Mouse (Mus musculus) liver, embryonic 15.5 days (tissue): Measurements from ENCODE around the gene Kcnh3. TPM values are rescaled to one million over a fixed set of nuclear protein-coding genes. Genes with fewer than 3 reads are reported as not detected.

ENCODE experiments used
- ATAC-seq: fragments of 200-750 bp; cut with Nextera tagmentation; 2 replicates; pipeline ENCODE4 v1.8.0; 2017; ENCODE audit warnings: moderate number of reproducible peaks, mild to moderate bottlenecking, moderate library complexity; ENCODE audit not compliant: insufficient read depth
- H3K27ac ChIP-seq: fragments of 300-500 bp; sonication (generic); replicated peaks from 2 replicates; pipeline ENCODE4 v1.5.1; 2015; ENCODE audit warnings: mild to moderate bottlenecking, inconsistent platforms
- H3K27me3 ChIP-seq: fragments of 300-500 bp; sonication (generic); 2 replicates; pipeline ENCODE4 v1.6.1; 2015; ENCODE audit warnings: mild to moderate bottlenecking, inconsistent platforms
- H3K36me3 ChIP-seq: fragments of 300-500 bp; sonication (generic); replicated peaks from 2 replicates; pipeline ENCODE4 v1.6.1; 2015; ENCODE audit warnings: moderate library complexity, mild to moderate bottlenecking, inconsistent platforms
- H3K4me1 ChIP-seq: fragments of 300-500 bp; sonication (generic); replicated peaks from 2 replicates; pipeline ENCODE4 v1.6.1; 2015; ENCODE audit warnings: inconsistent platforms
- H3K4me2 ChIP-seq: fragments of 300-500 bp; sonication (generic); 2 replicates; pipeline ENCODE4 v1.6.1; 2015; ENCODE audit warnings: moderate library complexity, mild to moderate bottlenecking, inconsistent platforms
- H3K4me3 ChIP-seq: fragments of 300-500 bp; sonication (generic); replicated peaks from 2 replicates; pipeline ENCODE4 v1.5.1; 2015; ENCODE audit warnings: mild to moderate bottlenecking, inconsistent platforms
- H3K9ac ChIP-seq: fragments of 300-500 bp; sonication (generic); 2 replicates; pipeline ENCODE4 v1.6.1; 2015; ENCODE audit warnings: moderate library complexity, mild to moderate bottlenecking, inconsistent platforms
- H3K9me3 ChIP-seq: fragments of 300-500 bp; sonication (generic); replicated peaks from 2 replicates; pipeline ENCODE4 v1.6.1; 2016; ENCODE audit warnings: inconsistent platforms
- WGBS: fragments of 180-500 bp; shearing (Covaris S2); methylation state at CpG from one replicate; pipeline ENCODE4 v1.1.7; 2015; ENCODE audit warnings: mixed read lengths; ENCODE audit not compliant: insufficient replicate concordance; 5-methylcytosine and 5-hydroxymethylcytosine counted together
- polyA plus RNA-seq: library from polyadenylated mRNA; unstranded; fragments of >200 nt; fragmentation: Nextera tagmentation; extraction: Ambion mirVana; gene quantifications from 2 replicates; pipeline ENCODE4 v1.2.1, GENCODE M21; 2015

Kcnh3 gene
- polyA plus RNA-seq, result 0.12 and 0.30 TPM in 2 replicates

GRCm38 (mm10) chr15:99224208-99224911 lies at the start of gene Kcnh3:
TSS of gene Kcnh3 (plus strand) at chr15:99224861.
- H3K4me2 ChIP-seq, result peak within 1 kb of the TSS; percentile 69
- 0 out of 2 replicates have a peak, but pooled peaks have one; percentile 24 for ATAC-seq
- H3K9ac ChIP-seq, result no peak within 1 kb of the TSS
- peaks cover 24% of the 10 kb centered on the region for H3K4me1 ChIP-seq
- peaks cover 100% of the 10 kb centered on the region for H3K27me3 ChIP-seq
- H3K9me3 ChIP-seq, result no peaks in the 10 kb centered on the region
- no peaks in the 10 kb centered on the region for H3K36me3 ChIP-seq
- H3K4me3 ChIP-seq, result peak within 1 kb of the TSS; percentile 49
- 1% methylated on average over 66 of the region's 66 CpGs for WGBS
- H3K27ac ChIP-seq, result no peak within 1 kb of the TSS

DNA sequence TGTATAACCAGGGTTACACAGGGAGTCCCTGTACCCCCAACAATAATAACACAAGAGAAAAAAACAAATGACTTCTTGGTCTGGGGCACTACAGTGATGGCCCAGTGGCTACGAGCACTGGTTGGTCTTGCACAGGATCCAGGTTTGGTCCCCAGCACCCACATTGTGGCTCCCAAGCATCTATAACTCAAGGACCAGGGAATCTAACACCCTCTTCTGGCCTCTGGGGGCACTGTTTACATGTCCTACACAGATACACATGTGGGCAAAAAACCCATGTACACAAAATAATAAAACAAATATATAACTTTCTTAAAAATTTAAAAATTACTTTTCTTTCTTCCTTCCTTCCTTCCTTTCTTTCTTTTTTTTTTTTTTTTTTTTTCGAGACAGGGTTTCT lies 45.0 kb upstream of the Kcnh3 start:
- peaks cover 9% of the 10 kb centered on the region; the same call in 1 of the 2 replicates for H3K4me1 ChIP-seq
- no peak overlapping the region for H3K27ac ChIP-seq
- 70% methylated on average over 1 of the region's 2 CpGs for WGBS
- no peak overlapping the region for H3K4me2 ChIP-seq
- ATAC-seq, result no peak
- H3K4me3 ChIP-seq, result no peak overlapping the region
- H3K27me3 ChIP-seq, result no peaks in the 10 kb centered on the region
- peaks cover 10% of the 10 kb centered on the region; the same call in 1 of the 2 replicates for H3K36me3 ChIP-seq
- H3K9ac ChIP-seq, result no peak overlapping the region
- H3K9me3 ChIP-seq, result no peaks in the 10 kb centered on the region

GRCm38 (mm10) chr15:99184217-99184914 lies 40.3 kb upstream of the Kcnh3 start:
- 54% methylated on average over 9 of the region's 9 CpGs for WGBS
- Histone ChIP-seq H3K27ac (peak overlapping the region; percentile 51; the same call in 1 of the 2 replicates), H3K4me3 (no peak overlapping the region), H3K27me3 (no peaks in the 10 kb centered on the region), H3K9ac (no peak overlapping the region), H3K36me3 (peaks cover 23% of the 10 kb centered on the region), H3K4me1 (peaks cover 15% of the 10 kb centered on the region; the same call in 1 of the 2 replicates), H3K4me2 (no peak overlapping the region), H3K9me3 (no peaks in the 10 kb centered on the region)
- ATAC-seq, result peak; percentile 65

GRCm38 (mm10) chr15:99194358-99194757 lies 30.3 kb upstream of the Kcnh3 start:
- Histone ChIP-seq H3K9ac (no peak overlapping the region), H3K4me3 (no peak overlapping the region), H3K4me1 (no peaks in the 10 kb centered on the region), H3K4me2 (no peak overlapping the region), H3K27ac (no peak overlapping the region), H3K36me3 (peaks cover 9% of the 10 kb centered on the region; the same call in 1 of the 2 replicates), H3K27me3 (no peaks in the 10 kb centered on the region), H3K9me3 (no peaks in the 10 kb centered on the region)
- WGBS, result 71% methylated on average over 10 of the region's 10 CpGs
- ATAC-seq, result no peak

GRCm38 (mm10) chr15:99195043-99195442 lies 29.6 kb upstream of the Kcnh3 start:
- peaks cover 9% of the 10 kb centered on the region; the same call in 1 of the 2 replicates for H3K36me3 ChIP-seq
- 74% methylated on average over 6 of the region's 6 CpGs for WGBS

GRCm38 (mm10) chr15:99198761-99199160 lies 25.9 kb upstream of the Kcnh3 start:
- ATAC-seq, result no peak
- no peaks in the 10 kb centered on the region for H3K27me3 ChIP-seq
- H3K36me3 ChIP-seq, result no peaks in the 10 kb centered on the region
- H3K4me1 ChIP-seq, result no peaks in the 10 kb centered on the region
- H3K4me3 ChIP-seq, result no peak overlapping the region
- no peak overlapping the region for H3K9ac ChIP-seq
- H3K9me3 ChIP-seq, result no peaks in the 10 kb centered on the region
- H3K27ac ChIP-seq, result no peak overlapping the region
- no peak overlapping the region for H3K4me2 ChIP-seq

More at GRCm38 (mm10) chr15:99195043-99195442, 29.6 kb upstream of the Kcnh3 start:
- Histone ChIP-seq H3K27me3 (no peaks in the 10 kb centered on the region), H3K9me3 (no peaks in the 10 kb centered on the region), H3K4me3 (no peak overlapping the region), H3K27ac (no peak overlapping the region), H3K4me1 (no peaks in the 10 kb centered on the region), H3K9ac (no peak overlapping the region), H3K4me2 (no peak overlapping the region)
- ATAC-seq, result no peak

DNA sequence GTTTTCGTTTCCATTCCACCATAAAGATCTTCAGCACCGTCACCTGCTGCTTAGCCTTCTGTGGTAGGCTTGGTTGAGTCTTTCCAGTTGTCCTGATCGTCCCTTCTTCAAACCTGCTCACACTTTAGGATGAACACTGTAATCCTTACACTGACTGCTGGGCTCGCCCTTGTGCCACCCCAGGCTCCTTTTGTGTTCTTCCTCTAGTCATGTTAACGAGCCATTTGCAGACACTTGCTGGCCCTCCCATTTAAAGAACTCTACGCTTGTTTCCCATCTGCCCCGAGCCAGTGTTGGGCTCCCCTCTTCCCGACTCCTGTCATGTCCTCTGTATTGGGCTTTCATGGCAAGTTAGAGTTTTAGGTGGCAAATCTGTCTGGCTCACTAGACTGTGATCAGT lies 18.7 kb upstream of the Kcnh3 start:
- Histone ChIP-seq H3K4me2 (no peak overlapping the region), H3K9ac (no peak overlapping the region), H3K36me3 (peaks cover 24% of the 10 kb centered on the region), H3K9me3 (no peaks in the 10 kb centered on the region), H3K27ac (no peak overlapping the region), H3K4me1 (no peaks in the 10 kb centered on the region), H3K4me3 (no peak overlapping the region), H3K27me3 (no peaks in the 10 kb centered on the region)
- ATAC-seq, result no peak
- WGBS, result 66% methylated on average over 8 of the region's 8 CpGs

- Histone ChIP-seq H3K4me2 (no peak overlapping the region), H3K9ac (no peak overlapping the region), H3K36me3 (peaks cover 29% of the 10 kb centered on the region), H3K4me1 (peaks cover 7% of the 10 kb centered on the region), H3K27ac (no peak overlapping the region), H3K9me3 (no peaks in the 10 kb centered on the region), H3K27me3 (peaks cover 2% of the 10 kb centered on the region; the same call in 1 of the 2 replicates), H3K4me3 (no peak overlapping the region)
- 80% methylated on average over 10 of the region's 10 CpGs for WGBS
- no peak for ATAC-seq
These were observed 11.5 kb upstream of the Kcnh3 start for GRCm38 (mm10) chr15:99213183-99213582.

GRCm38 (mm10) chr15:99214941-99215340 lies 9.7 kb upstream of the Kcnh3 start:
- Histone ChIP-seq H3K4me3 (no peak overlapping the region), H3K27me3 (peaks cover 15% of the 10 kb centered on the region), H3K9me3 (no peaks in the 10 kb centered on the region), H3K4me2 (no peak overlapping the region), H3K36me3 (peaks cover 15% of the 10 kb centered on the region; the same call in 1 of the 2 replicates), H3K9ac (no peak overlapping the region), H3K4me1 (peaks cover 7% of the 10 kb centered on the region), H3K27ac (no peak overlapping the region)
- WGBS, result 80% methylated on average over 2 of the region's 2 CpGs
- no peak for ATAC-seq

- Histone ChIP-seq H3K4me2 (no peak overlapping the region), H3K9ac (no peak overlapping the region), H3K36me3 (peaks cover 13% of the 10 kb centered on the region; the same call in 1 of the 2 replicates), H3K27ac (no peak overlapping the region), H3K4me3 (no peak overlapping the region), H3K9me3 (no peaks in the 10 kb centered on the region), H3K4me1 (peaks cover 7% of the 10 kb centered on the region), H3K27me3 (peaks cover 25% of the 10 kb centered on the region)
- 64% methylated on average over 11 of the region's 11 CpGs for WGBS
- ATAC-seq, result no peak
These were observed 8.8 kb upstream of the Kcnh3 start for GRCm38 (mm10) chr15:99215741-99216463.

DNA sequence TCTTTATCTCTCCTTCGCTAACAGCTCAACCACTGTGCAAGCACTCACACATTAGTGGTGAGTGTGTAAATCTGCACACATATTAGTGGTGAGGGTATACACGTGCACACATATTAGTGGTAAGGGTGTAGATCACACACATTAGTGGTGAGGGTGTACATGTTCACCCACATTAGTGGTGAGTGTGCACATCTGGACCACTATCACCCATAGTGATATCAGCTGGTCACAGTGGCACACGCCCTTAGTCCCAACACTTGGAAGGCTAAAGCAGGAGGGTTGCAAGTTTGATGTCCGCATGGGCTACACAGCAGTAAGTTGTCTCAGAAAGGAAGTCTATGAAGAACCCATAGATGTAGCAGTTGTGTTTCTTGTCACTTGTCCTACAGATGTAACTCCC lies 7.0 kb upstream of the Kcnh3 start:
- no peaks in the 10 kb centered on the region for H3K9me3 ChIP-seq
- no peak overlapping the region for H3K4me3 ChIP-seq
- no peaks in the 10 kb centered on the region for H3K36me3 ChIP-seq
- peaks cover 42% of the 10 kb centered on the region for H3K27me3 ChIP-seq
- no peak overlapping the region for H3K4me2 ChIP-seq
- H3K27ac ChIP-seq, result no peak overlapping the region
- H3K4me1 ChIP-seq, result peaks cover 8% of the 10 kb centered on the region
- no peak for ATAC-seq
- no peak overlapping the region for H3K9ac ChIP-seq
- 61% methylated on average over 4 of the region's 4 CpGs for WGBS
